ENCODE assay signal across 7 mouse cellular contexts in genomic region chr3:52242457-52243105, GRCm38 (mm10). TPM values are rescaled to one million over a fixed set of nuclear protein-coding genes. Genes with fewer than 3 reads are reported as not detected.
DNase-seq lines count a peak whose midpoint lies in the region; ATAC-seq and TF ChIP-seq lines count a peak whose summit lies in the region.

No protein-coding gene starts in this region.

- TF ChIP-seq CTCF in MEL (IDR thresholded peaks at IDR 0.05 in 2 of 3, conservative IDR thresholded peaks at IDR 0.05 in 1 of 3; ENCODE audit: control insufficient read depth in 1 of 3, insufficient read depth in 1 of 3, low read depth in 2 of 3, low read length in 3 of 3, poor library complexity in 1 of 3, severe bottlenecking in 1 of 3): peak; percentile 65 to 94 (median 76)
- peak; percentile 47; the same call in 1 of the 2 replicates for TF ChIP-seq CTCF in bone marrow, adult 2 months (IDR thresholded peaks at IDR 0.05; ENCODE audit: control insufficient read depth, insufficient read depth, low read length)
- TF ChIP-seq CTCF in layer of hippocampus, adult 2 months (conservative IDR thresholded peaks at IDR 0.05): peak; percentile 96

- no peak for TF ChIP-seq POLR2A in MEL (IDR thresholded peaks at IDR 0.05; ENCODE audit: control insufficient read depth in 1 of 2, insufficient read depth in 1 of 2, low read depth in 1 of 2, low read length in 2 of 2, poor library complexity in 1 of 2)
- TF ChIP-seq POLR2A in bone marrow, adult 2 months (IDR thresholded peaks at IDR 0.05; ENCODE audit: borderline replicate concordance, control insufficient read depth, low read depth, low read length): no peak

- peak; percentile 97 for TF ChIP-seq RAD21 in MEL (IDR thresholded peaks at IDR 0.05; ENCODE audit: low read depth, low read length)

- no peak overlapping the region for H3K9ac ChIP-seq in MEL (ENCODE audit: control insufficient read depth, low read depth, low read length, poor library complexity, severe bottlenecking)

- H3K4me3 ChIP-seq in MEL (ENCODE audit: control insufficient read depth in 1 of 2, insufficient read depth in 1 of 2, low read depth in 2 of 2, low read length in 2 of 2): no peak overlapping the region
- H3K4me3 ChIP-seq in bone marrow, adult 2 months (replicated peaks; ENCODE audit: control insufficient read depth, low read depth, low read length): no peak overlapping the region
- H3K4me3 ChIP-seq in layer of hippocampus, adult 2 months: no peak overlapping the region

- peaks cover 0 to 12% of the 10 kb centered on the region in 2 experiments; a peak in 2 of 4 replicates for H3K36me3 ChIP-seq in MEL (ENCODE audit: control insufficient read depth in 1 of 2, insufficient read depth in 2 of 2, low read length in 2 of 2)

- H3K27me3 ChIP-seq in MEL (ENCODE audit: control insufficient read depth in 1 of 2, insufficient read depth in 2 of 2, low read length in 2 of 2): no peaks in the 10 kb centered on the region

- no peak for TF ChIP-seq EP300 in MEL (IDR thresholded peaks at IDR 0.05; ENCODE audit: low read depth in 1 of 2, low read length in 2 of 2)

- H3K9me3 ChIP-seq in MEL (replicated peaks; ENCODE audit: insufficient read depth, low read length): no peaks in the 10 kb centered on the region

- peak; percentile 59; a peak in 2 of 4 replicates for ATAC-seq in hematopoietic stem cell, adult 5-6 weeks (replicated peaks in 1 of 2; ENCODE audit: insufficient read depth in 1 of 2, low FRiP score in 2 of 2, low TSS enrichment in 1 of 2, low read depth in 1 of 2, poor library complexity in 2 of 2, severe bottlenecking in 2 of 2)

- 37% methylated on average over 6 of the region's 6 CpGs for WGBS in bone marrow, adult 2 months

- H3K27ac ChIP-seq in MEL (ENCODE audit: control insufficient read depth, low read depth, low read length): no peak overlapping the region
- no peak overlapping the region for H3K27ac ChIP-seq in bone marrow, adult 2 months (ENCODE audit: control insufficient read depth, insufficient read depth, low read depth, low read length, poor library complexity)
- H3K27ac ChIP-seq in layer of hippocampus, adult 2 months: no peak overlapping the region

- H3K4me1 ChIP-seq in MEL (ENCODE audit: control insufficient read depth in 1 of 2, insufficient read depth in 2 of 2, low read length in 2 of 2): peaks cover 3 to 23% of the 10 kb centered on the region in 2 experiments; a peak in 3 of 4 replicates
- no peaks in the 10 kb centered on the region for H3K4me1 ChIP-seq in bone marrow, adult 2 months (ENCODE audit: control insufficient read depth, insufficient read depth, low read length)

- peak; percentile 78 for DNase-seq in MEL (ENCODE audit: low read depth, low spot score)
- DNase-seq in fibroblast of lung, adult 2 months (ENCODE audit: low read depth): peak; percentile 47
- DNase-seq in layer of hippocampus, adult 2 months (ENCODE audit: low spot score in 2 of 2): peak; percentile 73 to 87
- DNase-seq in lung, postnatal 25 days (ENCODE audit: low spot score): peak; percentile 83
- DNase-seq in right cerebral cortex, adult 2 months (ENCODE audit: low spot score in 2 of 2): peak; percentile 88 to 91

- no peaks in the 10 kb centered on the region for H3K79me2 ChIP-seq in MEL (ENCODE audit: control insufficient read depth, insufficient read depth, low read length, poor library complexity)

TF ChIP-seq in MEL, 35 proteins besides CTCF, POLR2A, EP300 and RAD21:
- TF ChIP-seq USF1 (IDR thresholded peaks at IDR 0.05; ENCODE audit: low read depth, low read length) (no peak), ZMIZ1 (IDR thresholded peaks at IDR 0.05; ENCODE audit: low read depth, low read length) (no peak), ZC3H11A (IDR thresholded peaks at IDR 0.05; ENCODE audit: low read depth, low read length) (peak; percentile 85), MYB (IDR thresholded peaks at IDR 0.05; ENCODE audit: low read depth, low read length) (no peak), SMC3 (IDR thresholded peaks at IDR 0.05; ENCODE audit: low read depth, low read length) (peak; percentile 88), ZKSCAN1 (IDR thresholded peaks at IDR 0.05; ENCODE audit: low read depth, low read length) (no peak), MAZ (IDR thresholded peaks at IDR 0.05; ENCODE audit: low read depth, low read length) (no peak), ELF1 (IDR thresholded peaks at IDR 0.05; ENCODE audit: low read depth, low read length) (no peak), MAX (IDR thresholded peaks at IDR 0.05; ENCODE audit: low read length) (no peak), MXI1 (IDR thresholded peaks at IDR 0.05; ENCODE audit: low read depth, low read length) (no peak), ETS1 (IDR thresholded peaks at IDR 0.05; ENCODE audit: low read depth, low read length) (no peak), RCOR1 (IDR thresholded peaks at IDR 0.05; ENCODE audit: low read depth, low read length) (no peak)

RNA-seq across cellular contexts. Expression of gene Foxo1, which starts 25.6 kb away (rescaled TPM):
- 0.31 and 0.42 TPM in 2 replicates for total RNA-seq in MEL (2012; rRNA removed)
- 1 to 10 TPM in 1 of 2 experiments, not detected in 1; 2.5 TPM for polyA plus RNA-seq in MEL (2012; ENCODE audit: insufficient read depth in 1 of 2, insufficient read length in 2 of 2, low read depth in 1 of 2, low replicate concordance in 2 of 2, missing spikeins in 1 of 2)
- 4.1 and 6.3 TPM in 2 replicates for polyA plus RNA-seq in bone marrow, adult 2 months (2011; ENCODE audit: insufficient read depth, insufficient read length, low replicate concordance, missing spikeins)
- total RNA-seq in hematopoietic stem cell, adult 5-6 weeks (2017): 1.8 and 2.2 TPM in 2 replicates
- total RNA-seq in layer of hippocampus, adult 2 months (2021): 10 to 100 TPM; 22.4 to 23.5 TPM
